Mouse (Mus musculus) brain, embryonic 14.5 days (tissue): Measurements from ENCODE around the gene Cspg4.

ENCODE experiments used
- CTCF ChIP-seq: fragments of 200-500 bp; IDR thresholded peaks from 2 replicates; pipeline ENCODE4 v1.5.1; 2012; ENCODE audit warnings: inconsistent platforms, mild to moderate bottlenecking, moderate library complexity, borderline replicate concordance; ENCODE audit not compliant: insufficient read depth, insufficient read length; ENCODE audit errors: extremely low read depth
- POLR2A ChIP-seq: fragments of 200-500 bp; IDR thresholded peaks from 2 replicates; pipeline ENCODE4 v1.6.1; 2012; ENCODE audit warnings: mild to moderate bottlenecking, inconsistent platforms, borderline replicate concordance; ENCODE audit not compliant: poor library complexity, insufficient read depth, insufficient read length, severe bottlenecking; ENCODE audit errors: extremely low read depth

- TF ChIP-seq CTCF (no peak), POLR2A (no peak)
These were observed 5.9 kb downstream of the Cspg4 start for GRCm38 (mm10) chr9:56870778-56871177.
